Mouse (Mus musculus) mesoderm, embryonic 11.5 days (tissue): ENCODE results near the gene Abca14.
"Not testable (repeated sequence)": the region's sequence is repeated elsewhere in the genome, so short reads cannot be mapped to it uniquely, and the experiment has no call there.

Source experiments
- DNase-seq: peaks from one replicate; pipeline ENCODE4 v3.0.0-alpha.2; 2012; ENCODE audit warnings: low read depth, low spot score

The Abca14 gene

GRCm38 (mm10) chr7:120201231-120201744 lies 2.5 kb upstream of the Abca14 start:
- no peak for DNase-seq

- no peak for DNase-seq
These were observed 2.0 kb upstream of the Abca14 start, which contains the start of gene Crym for GRCm38 (mm10) chr7:120201771-120202170. Gene Crym, minus strand, starts transcription at chr7:120202111.

- DNase-seq, result no peak
These were observed 2.2 kb downstream of the Abca14 start for GRCm38 (mm10) chr7:120205989-120206388.

GRCm38 (mm10) chr7:120228541-120228940 lies 24.8 kb downstream of the Abca14 start:
- DNase-seq, result no peak

GRCm38 (mm10) chr7:120241092-120241491 lies 37.3 kb downstream of the Abca14 start:
- DNase-seq, result peak; percentile 10

- no peak for DNase-seq
These were observed 67.6 kb downstream of the Abca14 start for GRCm38 (mm10) chr7:120271135-120271991.

GRCm38 (mm10) chr7:120272110-120272509 lies 68.3 kb downstream of the Abca14 start:
- DNase-seq, result no peak

GRCm38 (mm10) chr7:120285286-120285685 lies 81.5 kb downstream of the Abca14 start:
- no peak for DNase-seq

- no peak for DNase-seq
These were observed 112.3 kb downstream of the Abca14 start for GRCm38 (mm10) chr7:120316086-120316485.

- DNase-seq, result no peak
These were observed 119.2 kb downstream of the Abca14 start for GRCm38 (mm10) chr7:120322963-120323362.

GRCm38 (mm10) chr7:120325911-120326310 lies 122.2 kb downstream of the Abca14 start:
- DNase-seq, result not testable (repeated sequence)

- DNase-seq, result peak; percentile 37
These were observed 123.7 kb downstream of the Abca14 start for GRCm38 (mm10) chr7:120327220-120328073.

- DNase-seq, result no peak
These were observed 124.5 kb downstream of the Abca14 start, which contains the start of gene Abca15 for GRCm38 (mm10) chr7:120328087-120328793. Gene Abca15, plus strand, starts transcription at chr7:120328670.

GRCm38 (mm10) chr7:120361159-120361558 lies 157.4 kb downstream of the Abca14 start:
- DNase-seq, result peak; percentile 48
